Mouse (Mus musculus) thymus, postnatal 14 days (tissue): ENCODE results near the gene Cct4.

ENCODE experiments used
- DNase-seq: peaks from one replicate; pipeline ENCODE4 v3.0.0; 2021

The Cct4 gene

DNA sequence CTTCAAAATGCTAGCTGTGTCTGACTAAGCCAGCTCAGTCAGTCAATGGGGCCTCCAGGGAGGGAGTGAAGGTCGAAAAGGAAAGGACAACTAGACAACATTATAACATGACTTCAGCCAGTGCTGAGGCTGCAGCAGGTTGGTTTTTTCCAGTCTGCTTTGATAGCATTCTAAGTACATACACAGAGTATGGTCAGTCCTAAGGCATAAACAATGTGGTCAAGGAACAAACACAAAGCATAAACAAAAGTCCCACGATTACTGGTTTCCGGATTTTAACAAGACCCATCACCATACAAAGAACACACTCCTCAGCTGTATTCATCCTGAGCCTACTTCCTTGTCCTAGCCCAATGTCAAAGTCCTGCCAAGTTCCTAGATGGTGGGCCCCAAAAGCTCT lies 4.8 kb upstream of the Cct4 start:
- no peak for DNase-seq

DNA sequence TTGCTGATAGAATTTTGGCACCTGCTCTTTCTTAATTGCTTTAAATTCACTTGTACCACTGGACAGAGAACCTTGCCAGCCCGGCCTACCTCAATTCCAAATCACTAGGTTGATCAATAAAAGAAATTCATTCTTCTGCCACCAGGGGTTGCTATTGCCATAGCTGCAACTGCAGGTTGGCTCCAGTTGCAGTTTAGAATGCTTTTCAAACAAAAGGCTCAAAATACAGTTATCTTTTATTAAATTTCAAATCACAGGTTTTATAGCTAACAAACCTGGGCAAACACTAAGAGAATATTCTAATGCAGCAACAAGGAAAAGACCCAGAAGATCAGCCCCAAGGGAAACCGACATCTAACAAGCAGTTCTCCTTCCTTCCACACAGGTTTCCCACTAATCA lies 3.0 kb upstream of the Cct4 start:
- DNase-seq, result peak; percentile 54

DNA sequence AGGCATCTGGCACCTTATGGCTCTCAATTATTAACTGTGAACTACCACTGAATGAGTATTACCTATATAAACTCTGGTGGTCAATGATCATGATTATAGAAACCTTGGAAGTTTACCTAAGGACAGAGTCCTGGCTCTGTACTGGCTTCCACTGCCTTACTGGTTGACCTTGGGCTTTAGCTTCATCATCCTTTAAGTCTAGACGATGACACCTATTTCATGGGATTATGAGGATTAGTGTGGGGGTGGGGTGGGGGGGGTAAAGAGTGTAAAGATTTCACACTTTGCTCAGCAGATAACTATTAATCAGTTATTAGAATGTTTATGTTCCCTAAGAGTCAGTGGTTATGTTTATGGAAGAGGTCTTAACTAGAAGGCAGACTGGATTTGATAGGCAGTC lies 533 bp upstream of the Cct4 start:
- no peak for DNase-seq

DNA sequence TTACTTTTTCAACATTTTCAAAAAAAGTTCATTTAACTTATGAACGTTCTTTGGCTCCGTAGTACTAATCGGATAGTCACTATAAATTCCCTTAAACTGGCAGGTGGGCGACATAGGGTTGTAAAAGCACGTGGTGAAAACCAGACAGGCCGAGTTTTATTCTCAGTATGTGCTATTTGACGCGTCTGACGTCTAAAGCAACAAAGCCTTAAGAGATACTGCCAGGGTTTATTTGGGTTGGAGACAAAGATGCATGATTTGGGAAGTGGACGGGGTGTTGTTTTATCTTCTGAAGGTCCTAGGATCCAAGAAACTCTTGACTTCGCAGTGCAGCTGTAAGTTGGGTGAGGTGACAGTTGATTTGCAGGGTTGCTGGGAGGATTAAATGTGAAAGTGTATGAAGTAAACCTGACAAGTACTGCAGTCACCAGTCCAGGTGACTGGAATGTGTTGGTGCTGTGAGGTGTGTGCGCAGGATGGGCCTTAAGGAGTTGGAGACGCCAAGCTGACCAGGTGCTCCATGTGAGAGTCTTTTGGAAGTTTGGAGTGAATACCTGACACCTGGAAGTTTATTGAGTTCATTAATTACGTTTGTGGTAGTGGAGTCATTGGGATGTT lies 1.0 kb downstream of the Cct4 start:
- no peak for DNase-seq

DNA sequence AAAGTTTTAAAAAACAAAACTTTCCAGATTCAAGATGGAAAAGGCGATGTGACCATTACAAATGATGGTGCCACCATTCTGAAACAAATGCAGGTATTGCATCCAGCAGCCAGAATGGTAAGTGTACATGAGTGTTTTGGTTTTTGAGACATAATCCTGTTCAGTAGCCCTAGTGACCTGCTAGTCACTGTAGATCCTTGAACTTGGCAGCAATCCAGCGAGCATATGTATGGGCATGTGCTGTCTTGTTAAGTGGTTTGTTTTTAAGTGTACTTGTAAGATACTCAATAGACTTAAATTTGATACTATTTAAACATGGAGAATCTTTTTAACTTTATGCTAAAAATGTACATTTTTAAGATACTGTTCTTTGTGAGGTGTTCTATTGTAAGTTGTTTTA lies 4.0 kb downstream of the Cct4 start:
- no peak for DNase-seq

DNA sequence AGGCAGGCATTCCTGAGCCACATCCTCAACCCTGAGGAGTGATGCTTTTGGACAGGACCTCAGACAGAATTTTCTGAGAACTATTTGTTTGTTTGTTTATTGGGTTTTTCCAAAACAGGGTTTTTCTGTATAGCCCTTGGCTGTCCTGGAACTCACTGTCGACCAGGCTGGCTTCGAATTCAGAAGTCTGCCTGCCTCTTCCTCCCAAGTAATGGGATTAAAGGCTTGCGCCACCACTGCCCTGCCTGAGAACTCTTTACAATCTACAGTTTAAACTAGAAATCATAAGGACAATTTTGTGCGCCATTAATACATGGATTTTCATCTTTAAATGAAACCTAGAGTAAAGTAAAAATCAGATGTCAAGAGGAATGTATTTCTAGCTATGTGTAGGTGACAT lies 5.1 kb downstream of the Cct4 start:
- DNase-seq, result no peak

DNA sequence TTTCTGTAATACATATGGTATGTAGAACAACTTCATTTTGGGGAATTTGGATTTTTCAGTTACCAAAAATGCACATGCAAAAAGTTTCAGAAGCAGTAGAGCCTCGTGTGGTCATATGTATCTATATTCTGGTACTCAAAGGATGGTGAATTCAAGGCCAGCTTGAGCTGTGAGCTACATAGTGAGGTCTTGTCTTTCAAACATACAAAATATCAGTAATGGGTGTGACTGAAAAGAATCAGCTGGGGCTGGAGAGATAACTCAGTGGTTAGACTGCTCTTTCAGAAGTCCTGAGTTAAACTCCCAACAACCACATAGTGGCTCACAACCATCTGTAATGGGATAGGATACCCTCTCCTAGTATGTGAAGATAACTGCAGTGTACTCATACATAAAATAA lies 8.0 kb downstream of the Cct4 start:
- DNase-seq, result no peak

DNA sequence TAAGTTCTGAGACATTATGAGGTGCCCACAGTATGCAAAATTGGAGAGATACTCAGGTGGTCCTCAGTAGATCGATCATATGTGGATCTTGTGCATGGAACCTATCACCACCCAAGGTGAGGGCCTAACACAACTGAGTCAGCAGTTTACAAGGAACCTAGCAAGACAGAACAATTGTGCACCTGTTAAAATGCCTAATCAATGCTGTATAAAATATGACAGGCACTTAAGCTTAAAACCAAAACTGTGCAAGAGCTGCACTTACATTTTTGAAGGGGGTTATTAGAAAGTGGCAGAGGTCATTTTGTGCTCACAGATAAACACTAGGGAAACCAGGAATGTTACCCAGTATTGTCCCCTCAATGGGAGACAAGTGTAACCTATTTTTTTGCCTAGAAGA lies 15.0 kb downstream of the Cct4 start:
- no peak for DNase-seq

DNA sequence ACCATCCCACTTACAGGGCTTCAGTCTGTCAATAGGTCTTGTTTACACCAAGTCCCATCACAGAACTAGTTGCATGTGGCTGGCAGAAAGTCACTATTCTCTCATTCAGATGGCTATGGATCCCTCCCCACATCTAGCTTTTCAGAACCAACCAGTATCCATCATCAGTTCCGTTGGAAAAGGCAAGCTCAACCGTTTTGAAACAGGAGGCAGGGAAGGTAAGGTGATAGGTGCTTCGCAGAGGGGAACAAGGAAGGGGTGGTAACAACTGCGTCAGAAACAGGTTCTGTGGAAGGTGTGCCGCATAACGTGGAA lies 16.8 kb downstream of the Cct4 start:
- DNase-seq, result no peak

DNA sequence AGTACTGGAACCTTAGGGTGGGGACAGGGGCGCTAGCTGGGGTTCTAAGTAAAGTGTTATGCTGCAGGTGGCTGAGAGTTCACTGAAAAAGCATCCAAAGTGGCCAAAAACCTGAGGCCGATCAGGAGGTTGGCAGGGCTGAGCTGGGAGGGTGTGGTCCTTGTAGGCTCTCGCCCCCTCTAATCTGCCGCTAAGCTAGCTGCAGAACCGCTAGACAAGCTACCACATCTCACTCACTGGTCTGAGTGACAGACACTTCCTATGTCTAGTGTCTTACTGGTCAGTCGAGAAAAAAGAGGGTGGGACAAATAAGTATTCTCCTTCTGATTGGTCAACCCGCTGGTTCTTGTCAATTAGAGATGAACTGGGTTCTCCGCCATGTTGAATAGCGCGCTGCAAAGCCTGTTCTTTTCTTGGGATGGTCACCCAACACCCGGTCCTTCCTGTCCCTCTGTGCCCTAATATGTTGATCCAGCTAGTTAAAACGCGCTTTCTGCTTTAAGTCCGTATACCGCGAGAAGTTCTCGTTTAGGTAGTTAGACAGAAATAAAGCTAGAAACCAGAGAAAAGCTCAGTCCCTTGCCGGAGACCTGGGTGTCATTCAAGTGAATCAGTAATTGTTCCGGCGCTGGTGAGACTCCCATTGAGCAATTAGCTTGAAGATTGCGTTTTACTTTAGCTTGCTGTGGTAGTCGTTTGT lies 17.3 kb downstream of the Cct4 start, which contains the start of gene Fam161a:
Gene Fam161a, plus strand, starts transcription at position 51 of the 700 bp plus-strand sequence.
- peak; percentile 39 for DNase-seq

DNA sequence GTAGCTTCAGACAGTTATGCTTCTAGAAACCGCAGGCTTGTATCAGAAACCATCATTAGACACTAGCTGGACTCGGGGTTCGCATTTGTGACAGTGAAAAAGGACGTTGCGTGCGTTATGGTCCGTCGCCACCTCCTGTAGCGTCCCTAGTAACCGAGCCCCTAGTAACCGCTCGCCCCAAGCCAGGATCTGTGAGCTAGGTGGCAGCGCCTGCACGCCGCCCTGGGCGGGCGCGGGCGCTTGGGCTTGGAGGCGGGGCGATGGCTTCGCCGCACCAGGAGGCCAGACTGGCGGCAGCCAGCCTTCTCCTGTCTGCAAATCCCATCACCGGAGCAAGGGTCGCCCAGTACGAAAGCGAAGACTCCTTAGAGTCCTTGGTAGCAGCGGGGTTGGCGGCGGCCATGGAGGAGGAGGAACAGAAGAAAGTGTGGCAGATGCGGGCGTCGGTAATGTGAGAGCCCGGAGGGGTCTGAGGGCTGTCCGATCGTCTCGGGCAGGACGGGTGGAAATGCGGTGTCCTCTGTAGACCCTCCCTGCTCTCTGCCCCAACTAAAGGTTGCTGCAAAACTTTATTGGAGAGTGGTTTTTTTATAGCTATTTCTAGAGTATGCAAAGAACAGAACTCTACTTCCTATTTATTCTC lies 18.0 kb downstream of the Cct4 start:
- peak; percentile 72 for DNase-seq

DNA sequence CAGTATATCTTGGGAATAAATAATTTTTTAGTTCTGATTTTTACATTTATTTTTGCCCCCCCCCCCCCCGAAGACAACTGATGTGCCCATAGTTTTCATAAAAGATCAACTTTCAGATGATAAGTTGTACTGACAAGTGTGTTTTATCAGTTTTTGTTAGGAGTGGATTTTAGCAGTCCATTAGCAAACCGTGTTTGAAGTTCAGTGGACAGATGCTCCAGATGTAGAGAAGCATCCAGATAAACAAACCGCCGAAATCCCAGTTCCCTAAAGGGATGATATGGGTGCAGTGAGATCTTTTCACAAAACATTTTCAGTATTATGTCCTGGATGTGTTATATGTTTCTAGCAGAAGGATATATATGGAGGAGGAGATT lies 18.5 kb downstream of the Cct4 start:
- DNase-seq, result no peak

DNA sequence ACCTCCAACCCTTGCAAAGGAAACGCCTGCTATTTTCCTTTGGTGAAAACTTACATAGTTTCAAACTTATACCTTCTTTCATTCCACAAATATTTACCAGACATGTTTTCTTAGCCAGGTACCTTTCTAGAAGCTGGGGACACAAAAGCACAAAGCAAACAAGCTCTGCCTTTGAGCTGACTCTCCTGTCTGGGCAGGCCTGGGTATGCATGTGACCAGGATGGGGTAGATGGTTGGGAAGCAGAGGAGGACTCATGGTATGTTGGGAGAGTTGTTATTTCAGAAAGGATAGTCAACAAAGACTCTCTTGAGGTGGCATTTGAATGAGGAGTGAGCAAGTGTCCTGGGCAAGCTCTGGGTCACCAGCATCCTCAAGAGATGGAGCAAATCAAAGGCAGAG lies 22.8 kb downstream of the Cct4 start:
- no peak for DNase-seq

DNA sequence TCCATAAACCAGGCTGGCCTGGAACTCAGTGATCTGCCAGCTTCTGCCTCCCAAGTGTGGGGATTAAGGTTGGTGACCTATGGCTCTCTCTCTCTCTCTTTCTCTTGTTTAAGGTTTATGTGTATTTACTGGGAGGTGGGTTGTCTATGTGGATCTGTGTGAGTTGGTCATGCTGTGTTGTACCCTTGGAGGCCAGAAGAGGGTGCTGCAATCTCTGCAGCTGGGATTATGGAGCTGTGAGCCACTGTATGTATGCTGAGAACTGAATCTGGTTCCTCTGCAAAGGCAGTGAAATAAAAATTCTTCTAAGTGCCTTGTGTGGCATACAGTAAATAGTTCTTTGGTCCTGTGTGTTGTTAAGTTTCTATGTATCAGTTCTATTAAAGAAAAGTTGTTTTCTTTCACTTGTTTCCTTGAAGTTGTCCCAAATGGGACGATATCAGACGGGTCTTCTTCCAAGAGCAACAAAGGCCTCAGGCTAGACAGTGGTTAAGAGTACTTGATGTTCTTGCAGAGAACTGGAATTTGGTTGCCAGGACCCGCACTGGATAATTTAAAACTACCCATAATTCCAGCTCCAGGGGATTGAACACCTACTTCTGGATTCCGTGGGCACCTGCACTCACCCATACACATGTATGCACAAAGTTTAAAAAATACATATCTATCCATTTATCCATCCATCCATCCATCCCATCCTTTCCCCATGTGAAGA lies 23.4 kb downstream of the Cct4 start:
- DNase-seq, result peak; percentile 10

DNA sequence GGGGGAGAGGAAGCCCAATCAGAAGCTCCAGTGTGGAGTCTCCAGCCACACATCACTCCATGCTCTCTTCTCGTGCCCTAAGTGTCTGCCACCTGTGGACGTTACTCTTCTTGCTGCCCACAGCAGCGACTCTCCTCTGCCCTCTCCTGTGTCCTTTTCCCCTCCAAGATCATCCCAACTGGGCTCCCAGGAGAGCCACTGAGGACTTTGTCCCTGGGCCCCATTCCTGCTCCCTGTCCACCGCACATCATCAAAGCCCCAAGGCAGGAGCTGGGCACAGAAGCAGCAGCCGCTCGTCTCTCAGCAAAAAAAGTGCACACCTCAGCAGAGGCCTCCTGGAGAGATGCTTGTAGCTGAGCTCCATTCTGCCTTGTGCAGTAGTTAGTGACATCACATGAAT lies 24.7 kb downstream of the Cct4 start:
- no peak for DNase-seq

DNA sequence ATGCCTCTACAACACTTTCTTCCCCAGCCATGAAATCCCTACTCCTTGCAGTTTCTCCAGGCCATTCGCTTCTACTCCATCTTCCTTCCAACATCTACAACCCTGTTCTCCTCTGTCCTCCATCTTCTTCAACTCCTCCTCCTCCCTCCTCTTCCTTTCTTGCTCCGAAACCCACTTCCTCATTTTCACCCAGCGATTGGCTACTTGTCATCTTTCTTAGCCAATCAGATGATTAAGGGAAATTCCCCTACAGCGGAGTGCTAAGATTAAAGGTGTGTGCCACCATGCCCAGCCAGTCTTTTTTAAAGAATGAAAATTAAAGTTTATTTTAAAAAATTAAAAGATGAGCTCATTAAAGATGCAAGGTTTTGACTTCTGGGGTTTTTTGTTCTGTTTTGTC lies 27.6 kb downstream of the Cct4 start:
- no peak for DNase-seq

DNA sequence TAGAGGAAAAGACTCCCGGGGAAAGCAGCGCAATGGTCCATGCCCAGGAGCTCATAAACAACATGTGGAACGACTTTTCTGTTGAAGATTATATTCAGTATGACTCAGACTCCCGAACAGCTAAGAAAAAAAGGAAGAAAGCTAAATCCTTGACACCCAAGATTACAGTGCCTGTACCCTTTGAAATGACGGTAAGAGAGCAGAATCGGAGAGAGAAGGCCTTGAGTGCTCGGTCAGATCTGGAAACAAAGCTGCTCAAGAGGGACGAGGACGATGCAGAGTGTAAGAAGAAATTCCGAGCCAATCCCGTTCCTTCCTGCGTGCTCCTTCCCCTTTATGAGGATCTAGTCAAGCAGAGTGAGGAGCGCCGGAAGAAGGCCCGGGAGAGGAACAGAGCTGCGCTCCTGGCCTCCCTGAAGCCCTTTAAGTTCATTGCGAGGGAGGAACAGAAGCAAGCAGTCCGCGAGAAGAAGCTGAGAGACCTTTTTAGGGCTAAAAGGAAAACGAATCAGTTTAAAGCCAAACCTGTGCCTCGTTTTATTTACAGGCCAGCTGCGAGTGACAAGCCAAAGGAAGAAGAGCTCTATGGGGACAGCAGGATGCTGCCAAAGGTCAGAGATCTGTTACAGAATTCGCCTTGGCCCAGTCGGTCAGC lies 29.9 kb downstream of the Cct4 start:
- no peak for DNase-seq

DNA sequence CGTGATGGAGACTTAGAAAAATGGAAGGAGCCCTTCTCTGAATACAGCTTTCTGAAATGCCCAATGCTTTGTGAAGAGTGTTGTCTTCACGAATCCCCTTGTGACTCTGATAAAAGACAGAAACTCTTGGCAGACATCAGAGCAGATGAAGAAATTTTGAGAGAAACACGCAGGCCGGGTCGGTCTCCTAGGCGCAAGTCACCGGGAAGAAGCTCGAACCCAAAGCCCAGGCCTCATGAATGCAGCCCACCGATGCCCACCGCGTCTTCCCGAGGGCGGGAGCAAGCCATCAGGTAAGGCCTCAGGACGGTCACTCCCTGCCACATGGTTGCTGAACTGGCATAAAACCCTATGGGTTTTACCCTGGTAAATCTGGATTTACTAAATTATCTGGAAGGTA lies 30.5 kb downstream of the Cct4 start:
- no peak for DNase-seq

DNA sequence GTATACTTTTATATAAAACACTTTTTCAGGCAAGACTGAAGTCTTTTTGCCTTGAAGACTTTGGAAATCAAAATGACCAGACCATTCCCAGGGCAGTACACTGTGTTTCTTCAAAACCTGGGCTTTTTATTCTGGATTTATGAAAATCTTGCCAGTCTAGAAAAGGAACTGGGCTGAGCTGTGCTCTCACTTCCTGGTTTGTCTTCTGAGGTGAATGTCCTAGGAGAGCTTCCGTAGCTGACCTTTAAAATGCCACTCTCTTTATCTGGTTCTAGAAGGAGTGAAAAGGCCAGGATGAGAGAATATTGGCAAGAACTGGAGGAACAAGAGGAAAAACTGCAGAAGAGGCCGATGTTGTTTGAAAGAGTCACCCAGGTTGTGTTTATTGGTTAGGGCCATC lies 32.8 kb downstream of the Cct4 start:
- DNase-seq, result no peak

DNA sequence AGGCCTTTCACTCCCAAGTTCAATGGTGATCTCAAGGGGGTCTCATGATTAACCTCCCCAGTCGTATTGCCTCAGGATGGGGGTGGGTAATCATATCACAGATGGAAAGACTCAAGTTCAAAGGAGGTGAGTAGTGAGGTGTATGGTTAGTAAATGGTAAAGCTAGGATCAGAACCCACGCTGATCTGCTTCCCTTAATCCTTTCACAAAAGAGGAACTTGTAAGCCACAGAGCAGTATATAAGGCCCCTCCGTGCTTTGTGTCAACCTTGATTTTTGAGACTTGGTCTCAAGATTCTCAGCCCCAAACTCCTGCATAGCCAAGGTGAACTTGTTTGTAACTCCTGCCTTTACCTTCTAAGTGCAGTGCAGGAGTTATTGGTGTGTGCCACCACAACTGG lies 33.9 kb downstream of the Cct4 start:
- no peak for DNase-seq

DNA sequence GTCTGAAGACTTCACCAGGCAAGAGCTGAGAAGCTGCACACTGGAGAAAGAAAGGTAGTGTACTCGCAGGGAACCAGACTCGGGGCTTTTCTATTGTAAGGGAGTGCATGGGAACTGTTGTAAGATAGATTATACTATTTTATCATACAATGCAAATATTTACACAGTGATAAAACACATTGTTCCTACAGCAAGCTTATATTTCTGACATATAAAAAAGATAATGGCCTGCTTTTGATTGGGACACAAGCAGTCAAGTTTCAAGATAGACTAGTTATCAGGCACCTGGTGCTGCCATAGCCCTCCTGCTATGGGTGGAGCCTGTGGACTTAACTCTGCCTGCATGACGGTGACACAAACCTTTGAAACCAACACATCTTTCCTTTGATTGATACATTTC lies 38.6 kb downstream of the Cct4 start:
- DNase-seq, result no peak

DNA sequence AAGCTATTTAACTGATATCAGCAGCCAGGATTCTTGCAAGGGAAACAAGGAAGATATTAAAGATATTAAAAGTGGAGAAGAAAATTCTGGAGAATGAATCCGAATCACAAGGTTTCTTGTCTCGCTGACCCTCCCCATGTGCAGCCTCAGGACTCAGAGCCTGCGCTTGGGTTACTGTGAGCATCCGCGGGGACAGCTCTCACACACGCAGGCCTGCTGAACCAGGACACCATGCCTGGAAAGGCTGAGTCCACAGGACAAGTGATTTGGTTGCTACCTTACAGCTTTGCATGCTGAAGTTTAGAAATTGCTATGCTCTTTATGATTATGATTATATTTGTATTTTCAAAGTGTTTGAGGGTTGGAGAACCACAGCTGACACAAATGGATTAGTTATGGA lies 39.1 kb downstream of the Cct4 start:
- DNase-seq, result no peak

DNA sequence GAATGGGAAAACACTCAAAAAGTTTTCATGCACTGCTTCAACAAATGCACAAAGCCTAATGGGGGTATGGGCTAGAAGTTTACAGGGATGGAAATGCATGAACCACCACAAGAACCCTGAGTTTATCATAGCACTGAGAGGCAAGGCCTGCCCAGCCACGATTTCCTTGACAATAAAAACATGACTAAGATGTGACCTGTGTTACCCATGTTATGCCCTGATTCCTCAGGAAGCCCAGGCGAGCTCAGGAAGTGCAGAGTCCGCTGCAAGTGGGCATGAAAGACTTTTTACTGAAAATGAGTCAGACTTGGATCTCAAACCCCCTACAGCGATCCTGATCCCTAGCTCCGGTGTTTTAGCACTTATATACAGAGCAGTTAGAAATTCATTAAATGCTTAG lies 56.9 kb downstream of the Cct4 start:
- DNase-seq, result no peak
